Mouse (Mus musculus): ENCODE measurements around the gene Thap3. TPM values are rescaled to one million over a fixed set of nuclear protein-coding genes. Genes with fewer than 3 reads are reported as not detected.
A peak's percentile ranks its signal among the peaks of the same experiment; 100 is the strongest.

Thap3 gene
- polyA plus RNA-seq, 1 experiment from 2014 or later: 5.9 TPM

- Histone ChIP-seq H3K27ac (ENCODE audit: low read length) (no peak overlapping the region), H3K4me3 (ENCODE audit: low read depth, low read length) (no peak overlapping the region), H3K4me1 (ENCODE audit: control insufficient read depth, low read depth, low read length) (peaks cover 29% of the 10 kb centered on the region), H3K36me3 (ENCODE audit: control insufficient read depth, insufficient read depth) (no peaks in the 10 kb centered on the region), H3K27me3 (ENCODE audit: control insufficient read depth, insufficient read depth, low read depth, low read length) (peaks cover 22% of the 10 kb centered on the region), H3K4me2 (ENCODE audit: low read depth, low read length) (no peak overlapping the region), H3K9ac (ENCODE audit: low read depth, low read length) (no peak overlapping the region), H3K9me3 (replicated peaks; ENCODE audit: control insufficient read depth, low read length) (no peaks in the 10 kb centered on the region)
- no peak for ATAC-seq (ENCODE audit: low read depth)
- 62% methylated on average over 6 of the region's 6 CpGs for WGBS (ENCODE audit: insufficient replicate concordance)
Observed at GRCm38 (mm10) chr4:152006137-152006536, 17.3 kb upstream of the Thap3 start.

GRCm38 (mm10) chr4:152002063-152002462 lies 13.3 kb upstream of the Thap3 start:
- Histone ChIP-seq H3K36me3 (ENCODE audit: control insufficient read depth, insufficient read depth) (no peaks in the 10 kb centered on the region), H3K4me2 (ENCODE audit: low read depth, low read length) (no peak overlapping the region), H3K27ac (ENCODE audit: low read length) (no peak overlapping the region), H3K9ac (ENCODE audit: low read depth, low read length) (no peak overlapping the region), H3K27me3 (ENCODE audit: control insufficient read depth, insufficient read depth, low read depth, low read length) (peaks cover 7% of the 10 kb centered on the region), H3K4me3 (ENCODE audit: low read depth, low read length) (no peak overlapping the region), H3K4me1 (ENCODE audit: control insufficient read depth, low read depth, low read length) (peaks cover 13% of the 10 kb centered on the region), H3K9me3 (replicated peaks; ENCODE audit: control insufficient read depth, low read length) (no peaks in the 10 kb centered on the region)
- ATAC-seq (ENCODE audit: low read depth): no peak
- 69% methylated on average over 3 of the region's 3 CpGs for WGBS (ENCODE audit: insufficient replicate concordance)

- no peak for ATAC-seq (ENCODE audit: low read depth)
- H3K27ac ChIP-seq (ENCODE audit: low read length): no peak overlapping the region
- H3K4me2 ChIP-seq (ENCODE audit: low read depth, low read length): no peak overlapping the region
- no peaks in the 10 kb centered on the region for H3K9me3 ChIP-seq (replicated peaks; ENCODE audit: control insufficient read depth, low read length)
- no peaks in the 10 kb centered on the region; the same call in 1 of the 2 replicates for H3K27me3 ChIP-seq (ENCODE audit: control insufficient read depth, insufficient read depth, low read depth, low read length)
- whole genome bisulfite sequencing (ENCODE audit: insufficient replicate concordance): 59% methylated on average over 4 of the region's 4 CpGs
- H3K4me3 ChIP-seq (ENCODE audit: low read depth, low read length): no peak overlapping the region
- no peak overlapping the region for H3K9ac ChIP-seq (ENCODE audit: low read depth, low read length)
- H3K36me3 ChIP-seq (ENCODE audit: control insufficient read depth, insufficient read depth): no peaks in the 10 kb centered on the region
- peaks cover 14% of the 10 kb centered on the region for H3K4me1 ChIP-seq (ENCODE audit: control insufficient read depth, low read depth, low read length)
Observed at GRCm38 (mm10) chr4:152001335-152001734, 12.5 kb upstream of the Thap3 start.

- H3K4me2 ChIP-seq (ENCODE audit: low read depth, low read length): no peak overlapping the region
- H3K9me3 ChIP-seq (replicated peaks; ENCODE audit: control insufficient read depth, low read length): no peaks in the 10 kb centered on the region
- WGBS (ENCODE audit: insufficient replicate concordance): 42% methylated on average over 4 of the region's 4 CpGs
- H3K27ac ChIP-seq (ENCODE audit: low read length): no peak overlapping the region
- peaks cover 14% of the 10 kb centered on the region for H3K4me1 ChIP-seq (ENCODE audit: control insufficient read depth, low read depth, low read length)
- no peak overlapping the region for H3K4me3 ChIP-seq (ENCODE audit: low read depth, low read length)
- H3K27me3 ChIP-seq (ENCODE audit: control insufficient read depth, insufficient read depth, low read depth, low read length): no peaks in the 10 kb centered on the region
- no peaks in the 10 kb centered on the region for H3K36me3 ChIP-seq (ENCODE audit: control insufficient read depth, insufficient read depth)
- no peak for ATAC-seq (ENCODE audit: low read depth)
- H3K9ac ChIP-seq (ENCODE audit: low read depth, low read length): no peak overlapping the region
Observed at GRCm38 (mm10) chr4:152000906-152001305, 12.1 kb upstream of the Thap3 start.

GRCm38 (mm10) chr4:151999481-151999880 lies 10.7 kb upstream of the Thap3 start:
- no peak for ATAC-seq (ENCODE audit: low read depth)
- Histone ChIP-seq H3K27me3 (ENCODE audit: control insufficient read depth, insufficient read depth, low read depth, low read length) (peaks cover 9% of the 10 kb centered on the region), H3K9ac (ENCODE audit: low read depth, low read length) (no peak overlapping the region), H3K27ac (ENCODE audit: low read length) (no peak overlapping the region), H3K9me3 (replicated peaks; ENCODE audit: control insufficient read depth, low read length) (no peaks in the 10 kb centered on the region), H3K4me3 (ENCODE audit: low read depth, low read length) (no peak overlapping the region), H3K4me2 (ENCODE audit: low read depth, low read length) (no peak overlapping the region), H3K4me1 (ENCODE audit: control insufficient read depth, low read depth, low read length) (peaks cover 24% of the 10 kb centered on the region), H3K36me3 (ENCODE audit: control insufficient read depth, insufficient read depth) (no peaks in the 10 kb centered on the region)
- WGBS (ENCODE audit: insufficient replicate concordance): 18% methylated on average over 3 of the region's 3 CpGs

- H3K4me2 ChIP-seq (ENCODE audit: low read depth, low read length): peak overlapping the region; percentile 63
- H3K27ac ChIP-seq (ENCODE audit: low read length): no peak overlapping the region
- H3K4me3 ChIP-seq (ENCODE audit: low read depth, low read length): peak overlapping the region; percentile 92
- 40% methylated on average over 3 of the region's 3 CpGs for WGBS (ENCODE audit: insufficient replicate concordance)
- H3K4me1 ChIP-seq (ENCODE audit: control insufficient read depth, low read depth, low read length): peaks cover 32% of the 10 kb centered on the region
- peak overlapping the region; percentile 95; the same call in 1 of the 2 replicates for H3K9ac ChIP-seq (ENCODE audit: low read depth, low read length)
- peaks cover 26% of the 10 kb centered on the region for H3K27me3 ChIP-seq (ENCODE audit: control insufficient read depth, insufficient read depth, low read depth, low read length)
- no peaks in the 10 kb centered on the region for H3K36me3 ChIP-seq (ENCODE audit: control insufficient read depth, insufficient read depth)
- no peaks in the 10 kb centered on the region for H3K9me3 ChIP-seq (replicated peaks; ENCODE audit: control insufficient read depth, low read length)
- ATAC-seq (ENCODE audit: low read depth): no peak
Observed at GRCm38 (mm10) chr4:151997701-151998100, 8.9 kb upstream of the Thap3 start.

- Histone ChIP-seq H3K9ac (ENCODE audit: low read depth, low read length) (peak overlapping the region; percentile 95), H3K27ac (ENCODE audit: low read length) (peak overlapping the region; percentile 97), H3K36me3 (ENCODE audit: control insufficient read depth, insufficient read depth) (peaks cover 5% of the 10 kb centered on the region), H3K9me3 (replicated peaks; ENCODE audit: control insufficient read depth, low read length) (no peaks in the 10 kb centered on the region), H3K4me3 (ENCODE audit: low read depth, low read length) (peak overlapping the region; percentile 92), H3K4me2 (ENCODE audit: low read depth, low read length) (peak overlapping the region; percentile 63), H3K27me3 (ENCODE audit: control insufficient read depth, insufficient read depth, low read depth, low read length) (peaks cover 33% of the 10 kb centered on the region), H3K4me1 (ENCODE audit: control insufficient read depth, low read depth, low read length) (peaks cover 32% of the 10 kb centered on the region)
- WGBS (ENCODE audit: insufficient replicate concordance): 2% methylated on average over 13 of the region's 13 CpGs
- no peak for ATAC-seq (ENCODE audit: low read depth)
Observed at GRCm38 (mm10) chr4:151996951-151997222, 8.1 kb upstream of the Thap3 start.

GRCm38 (mm10) chr4:151996173-151996950 lies 7.6 kb upstream of the Thap3 start, which contains the start of gene Phf13:
Gene Phf13 (minus strand): TSS chr4:151996258.
- Histone ChIP-seq H3K27me3 (ENCODE audit: control insufficient read depth, insufficient read depth, low read depth, low read length) (peaks cover 33% of the 10 kb centered on the region), H3K4me1 (ENCODE audit: control insufficient read depth, low read depth, low read length) (peaks cover 32% of the 10 kb centered on the region), H3K36me3 (ENCODE audit: control insufficient read depth, insufficient read depth) (peaks cover 10% of the 10 kb centered on the region), H3K4me3 (ENCODE audit: low read depth, low read length) (peak within 1 kb of the TSS; percentile 92), H3K9me3 (replicated peaks; ENCODE audit: control insufficient read depth, low read length) (no peaks in the 10 kb centered on the region), H3K4me2 (ENCODE audit: low read depth, low read length) (peak within 1 kb of the TSS; percentile 100), H3K9ac (ENCODE audit: low read depth, low read length) (peak within 1 kb of the TSS; percentile 95), H3K27ac (ENCODE audit: low read length) (peak within 1 kb of the TSS; percentile 97)
- under 1% methylated on average over 92 of the region's 94 CpGs for WGBS (ENCODE audit: insufficient replicate concordance)
- ATAC-seq (ENCODE audit: low read depth): peak; percentile 95

- peaks cover 33% of the 10 kb centered on the region for H3K27me3 ChIP-seq (ENCODE audit: control insufficient read depth, insufficient read depth, low read depth, low read length)
- peaks cover 15% of the 10 kb centered on the region for H3K36me3 ChIP-seq (ENCODE audit: control insufficient read depth, insufficient read depth)
- peak overlapping the region; percentile 77 for H3K27ac ChIP-seq (ENCODE audit: low read length)
- under 1% methylated on average over 79 of the region's 111 CpGs for WGBS (ENCODE audit: insufficient replicate concordance)
- peak overlapping the region; percentile 92 for H3K4me3 ChIP-seq (ENCODE audit: low read depth, low read length)
- H3K9me3 ChIP-seq (replicated peaks; ENCODE audit: control insufficient read depth, low read length): no peaks in the 10 kb centered on the region
- peak overlapping the region; percentile 92 for H3K9ac ChIP-seq (ENCODE audit: low read depth, low read length)
- peak overlapping the region; percentile 100 for H3K4me2 ChIP-seq (ENCODE audit: low read depth, low read length)
- peaks cover 32% of the 10 kb centered on the region for H3K4me1 ChIP-seq (ENCODE audit: control insufficient read depth, low read depth, low read length)
- ATAC-seq (ENCODE audit: low read depth): no peak
Observed at GRCm38 (mm10) chr4:151995371-151996172, 6.8 kb upstream of the Thap3 start.
